Mouse (Mus musculus): ENCODE measurements at regions not wholly inside any gene's neighbourhood (a gene's known extent, or its start where the extent isn't known, plus 50 kb on each side); places are given as distances from the start of the nearest gene placed in this dataset.

DNA sequence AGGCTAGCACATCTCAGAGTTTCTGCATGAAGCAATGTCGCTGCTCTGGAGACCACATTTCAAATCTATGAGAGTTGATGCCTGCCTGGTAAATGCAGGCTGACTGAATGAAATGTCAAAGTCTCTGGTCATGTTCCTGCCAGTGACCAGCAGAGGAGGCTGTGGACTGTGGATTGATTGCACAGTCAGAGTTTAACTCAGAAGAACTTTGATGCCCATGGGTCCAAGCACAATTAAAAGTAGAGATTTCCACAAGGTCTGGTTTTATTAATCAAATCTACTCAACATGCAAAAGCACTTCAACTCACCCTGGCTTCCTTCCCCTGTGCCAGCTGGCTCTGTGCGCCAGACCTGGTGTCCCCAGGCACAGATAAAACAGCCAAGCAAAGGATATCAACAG lies 81.3 kb downstream of the Hsd17b3 start:
- DNase-seq (ENCODE audit: low spot score): no peak

DNA sequence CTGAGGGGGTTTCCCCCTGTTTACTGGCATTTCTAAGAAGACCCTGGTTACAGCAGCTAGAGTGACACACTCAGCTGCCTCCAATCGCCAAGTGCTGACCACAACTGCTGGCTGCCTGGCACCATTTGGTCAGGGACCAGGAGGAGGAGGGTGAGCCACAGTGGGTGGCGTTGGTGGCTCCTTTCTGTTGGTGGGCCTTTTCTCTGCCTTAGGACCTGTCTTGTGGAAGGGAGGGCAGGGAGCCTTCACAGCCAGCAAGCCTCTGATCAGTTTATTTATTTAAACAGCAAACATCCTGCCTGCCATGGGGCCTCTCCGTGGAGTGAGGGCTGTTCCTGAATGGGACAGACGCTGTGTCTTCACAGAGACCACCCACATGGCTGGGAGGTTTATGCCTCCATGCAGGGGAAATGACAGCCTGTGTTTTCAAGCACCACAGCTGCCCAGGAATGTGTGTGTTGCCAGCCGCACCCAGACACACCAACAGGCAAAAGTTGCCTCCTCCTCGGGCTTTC lies 86.0 kb downstream of the Hsd17b3 start:
- DNase-seq (ENCODE audit: low spot score): no peak

DNA sequence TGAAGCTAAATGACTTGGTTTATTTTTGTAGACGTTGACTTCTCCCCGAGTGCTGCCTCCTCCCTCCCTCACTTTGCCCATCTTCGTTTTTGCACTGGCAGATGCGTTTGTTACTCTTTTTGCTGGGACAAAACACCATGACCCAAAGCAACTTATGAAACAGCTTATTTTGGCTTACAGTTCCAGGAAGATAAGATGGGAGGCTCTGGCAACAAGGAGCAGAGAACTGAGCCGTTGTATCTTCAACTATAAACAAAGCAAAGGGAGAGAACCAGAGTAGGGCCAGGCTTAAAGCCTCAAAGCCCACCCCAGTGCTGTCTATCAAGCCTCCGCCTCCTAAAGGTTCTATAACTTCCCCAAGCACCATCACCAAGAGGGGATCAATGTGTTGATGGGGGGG lies 88.7 kb downstream of the Hsd17b3 start:
- no peak for DNase-seq (ENCODE audit: low spot score)

GRCm38 (mm10) chr13:63998647-63999046 lies 90.4 kb downstream of the Hsd17b3 start:
- DNase-seq (ENCODE audit: low spot score): no peak

DNA sequence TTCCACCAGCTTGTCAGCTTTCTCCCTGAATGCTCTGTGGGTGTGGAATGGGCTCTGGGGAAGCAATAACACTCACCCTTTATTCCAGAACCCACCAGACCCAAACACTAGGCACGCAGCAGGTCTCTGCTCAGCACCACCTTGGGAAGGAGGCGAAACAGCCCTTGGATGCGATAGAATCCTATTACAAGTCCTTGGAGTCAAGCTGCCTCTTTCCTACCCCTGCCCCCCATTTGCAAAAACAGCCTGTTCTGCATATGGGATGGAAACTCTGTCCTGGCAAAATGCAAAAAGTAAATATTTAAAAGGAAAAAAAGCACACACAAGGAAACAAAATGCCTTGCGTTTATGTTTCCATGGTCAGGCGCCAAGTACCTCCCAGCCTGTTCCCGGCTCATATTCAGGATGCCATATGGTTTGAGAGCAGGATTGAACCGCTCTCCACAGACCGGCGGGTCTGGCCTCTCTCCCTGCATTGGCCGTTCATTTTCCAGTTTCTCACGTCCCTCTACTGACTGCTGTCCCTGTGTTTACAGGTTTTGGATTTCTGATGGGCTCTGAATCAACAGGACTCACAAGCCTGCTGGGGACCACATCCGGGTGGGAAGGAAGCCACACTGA lies 95.1 kb downstream of the Hsd17b3 start:
- no peak for DNase-seq (ENCODE audit: low spot score)

DNA sequence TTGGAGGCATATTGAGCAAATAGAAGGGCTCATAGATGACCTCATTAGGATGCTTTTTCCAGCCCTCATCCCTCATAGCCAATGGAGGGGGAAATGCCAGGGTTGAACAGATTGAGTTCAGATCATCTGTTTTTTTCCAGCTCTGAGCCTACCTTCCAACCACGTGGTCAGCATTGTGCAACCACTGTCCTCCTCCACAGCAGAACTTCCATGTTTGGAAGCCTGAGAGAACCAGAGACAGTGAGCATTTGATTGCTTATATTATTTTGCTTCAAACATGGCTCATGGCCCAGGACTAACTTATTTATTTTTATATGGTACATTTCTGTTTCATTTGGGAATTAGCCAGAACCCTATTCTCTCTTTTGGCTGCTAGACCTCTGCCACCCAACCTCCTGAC lies 96.0 kb downstream of the Hsd17b3 start:
- no peak for DNase-seq (ENCODE audit: low spot score)

- DNase-seq (ENCODE audit: low spot score): no peak
Observed at GRCm38 (mm10) chr13:63990480-63990958, 98.5 kb downstream of the Hsd17b3 start.

- no peak for DNase-seq (ENCODE audit: low spot score)
Observed at GRCm38 (mm10) chr13:63989769-63990168, 99.3 kb downstream of the Hsd17b3 start.

- no peak for DNase-seq (ENCODE audit: low spot score)
Observed at GRCm38 (mm10) chr13:63988263-63988662, 100.8 kb downstream of the Hsd17b3 start.

GRCm38 (mm10) chr13:63986681-63987080 lies 102.3 kb downstream of the Hsd17b3 start:
- peak; percentile 5 for DNase-seq (ENCODE audit: low spot score)

DNA sequence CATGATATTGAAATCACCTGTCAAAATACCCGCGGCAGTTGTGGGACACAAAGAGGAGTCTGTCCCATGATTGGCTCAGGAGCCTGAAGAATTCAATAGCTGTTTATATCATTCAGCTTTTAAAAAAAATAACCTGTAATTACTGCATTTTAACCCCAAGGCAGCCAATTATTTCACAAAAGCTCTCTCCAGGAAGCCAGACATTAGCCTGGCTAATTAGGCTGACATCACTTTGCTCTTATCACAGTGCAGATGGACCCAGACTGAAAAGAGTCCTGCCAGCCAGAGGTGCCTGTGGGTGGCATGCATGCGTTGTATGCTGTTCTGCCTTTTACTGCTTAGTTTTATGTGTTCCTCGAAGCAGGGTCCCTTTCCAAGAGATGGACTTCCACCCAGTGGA lies 103.4 kb downstream of the Hsd17b3 start:
- DNase-seq (ENCODE audit: low spot score): no peak

DNA sequence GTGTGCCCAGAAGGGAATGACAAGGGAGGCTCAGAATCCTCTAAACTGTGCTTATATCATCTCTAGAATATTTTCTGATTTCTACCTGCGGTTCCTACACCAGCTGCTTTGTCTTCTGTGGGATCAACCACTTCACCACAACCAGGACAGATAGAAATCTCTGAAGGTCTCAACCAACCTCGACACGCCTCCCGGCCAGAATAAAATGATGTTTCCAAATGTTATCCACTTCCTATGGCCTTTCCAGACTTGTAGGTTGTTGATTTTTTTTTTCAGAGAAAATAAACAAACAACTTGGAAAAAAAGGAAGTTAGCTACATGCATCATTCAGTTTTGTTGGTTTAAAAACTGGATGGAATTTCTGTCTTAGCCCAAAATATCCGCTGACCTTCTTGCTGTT lies 103.9 kb downstream of the Hsd17b3 start:
- DNase-seq (ENCODE audit: low spot score): no peak

DNA sequence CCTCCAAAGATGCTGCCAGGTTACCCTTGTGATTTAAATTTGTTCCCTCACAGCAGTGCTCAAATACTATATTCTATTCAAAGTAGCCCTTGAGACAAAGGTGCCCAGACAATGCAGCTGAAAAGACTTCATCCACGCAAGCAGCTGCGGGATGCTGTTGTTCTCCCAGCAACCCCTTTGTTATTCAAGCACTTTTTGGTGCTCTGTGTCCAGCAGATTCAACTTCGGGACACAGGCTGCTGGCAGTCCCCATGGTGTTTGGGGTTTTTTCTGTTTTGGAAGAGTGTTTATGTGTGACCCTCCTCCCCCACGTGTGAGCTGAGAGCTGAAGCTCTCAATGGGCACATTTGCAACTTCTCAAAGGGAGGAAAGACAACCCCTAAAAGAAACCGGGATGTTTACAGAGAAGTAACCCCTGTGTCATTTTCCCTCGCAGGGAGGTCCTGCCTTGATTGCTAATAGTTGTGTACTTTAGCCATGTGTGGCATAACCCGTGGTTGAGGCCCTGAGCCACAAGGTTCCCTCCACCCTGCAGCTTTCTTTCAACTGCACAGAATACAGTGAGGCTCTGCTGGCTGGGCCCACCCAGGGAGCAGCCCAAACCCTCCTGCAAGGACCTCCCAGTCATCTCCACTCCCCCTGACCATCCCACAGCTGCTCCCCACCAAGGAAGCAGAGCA lies 108.9 kb downstream of the Hsd17b3 start:
- no peak for DNase-seq (ENCODE audit: low spot score)

GRCm38 (mm10) chr13:63979581-63979980 lies 109.4 kb downstream of the Hsd17b3 start:
- no peak for DNase-seq (ENCODE audit: low spot score)

DNA sequence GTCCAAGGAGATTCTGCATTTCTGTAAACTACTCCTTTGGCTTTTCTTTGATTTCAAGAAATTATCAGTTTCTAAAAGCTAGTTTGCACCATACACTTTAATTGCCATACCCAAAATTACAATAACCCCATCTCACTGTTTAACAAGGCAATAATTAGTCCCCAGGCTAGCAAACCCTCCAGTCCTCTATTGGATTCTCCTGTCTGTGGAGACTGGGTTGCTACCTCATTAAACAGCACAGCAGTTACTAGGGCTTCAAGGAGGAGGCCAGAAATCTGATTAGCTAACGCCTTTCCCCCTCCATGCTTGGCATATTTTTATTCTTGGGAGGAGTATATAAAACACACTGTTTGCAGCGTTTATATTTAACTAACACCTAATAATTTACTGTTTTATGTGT lies 119.1 kb downstream of the Hsd17b3 start:
- DNase-seq (ENCODE audit: low spot score): no peak

- DNase-seq (ENCODE audit: low spot score): no peak
Observed at GRCm38 (mm10) chr13:63968623-63969022, 120.4 kb downstream of the Hsd17b3 start.

DNA sequence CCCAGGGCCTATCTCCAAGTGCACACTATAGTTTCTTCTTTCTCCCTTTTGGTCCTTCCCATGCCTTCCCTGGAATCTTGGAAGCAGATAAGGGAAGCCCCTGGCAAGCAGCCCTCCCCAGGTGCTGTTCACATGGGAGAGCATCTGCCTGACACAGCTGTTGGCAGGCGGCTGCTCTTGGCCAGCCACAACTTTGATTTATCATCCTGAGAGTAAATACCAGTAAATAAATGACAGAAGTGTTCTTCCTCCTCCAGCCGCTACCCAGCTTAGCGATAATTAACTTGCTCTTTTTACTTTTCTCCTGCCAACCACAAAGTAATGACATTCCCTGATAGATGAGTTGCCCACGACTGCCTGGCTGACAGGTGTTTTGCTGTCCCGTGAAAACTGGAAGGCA lies 131.9 kb downstream of the Hsd17b3 start:
- DNase-seq (ENCODE audit: low spot score): no peak

- DNase-seq (ENCODE audit: low spot score): no peak
Observed at GRCm38 (mm10) chr13:63954305-63954704, 134.7 kb downstream of the Hsd17b3 start.

DNA sequence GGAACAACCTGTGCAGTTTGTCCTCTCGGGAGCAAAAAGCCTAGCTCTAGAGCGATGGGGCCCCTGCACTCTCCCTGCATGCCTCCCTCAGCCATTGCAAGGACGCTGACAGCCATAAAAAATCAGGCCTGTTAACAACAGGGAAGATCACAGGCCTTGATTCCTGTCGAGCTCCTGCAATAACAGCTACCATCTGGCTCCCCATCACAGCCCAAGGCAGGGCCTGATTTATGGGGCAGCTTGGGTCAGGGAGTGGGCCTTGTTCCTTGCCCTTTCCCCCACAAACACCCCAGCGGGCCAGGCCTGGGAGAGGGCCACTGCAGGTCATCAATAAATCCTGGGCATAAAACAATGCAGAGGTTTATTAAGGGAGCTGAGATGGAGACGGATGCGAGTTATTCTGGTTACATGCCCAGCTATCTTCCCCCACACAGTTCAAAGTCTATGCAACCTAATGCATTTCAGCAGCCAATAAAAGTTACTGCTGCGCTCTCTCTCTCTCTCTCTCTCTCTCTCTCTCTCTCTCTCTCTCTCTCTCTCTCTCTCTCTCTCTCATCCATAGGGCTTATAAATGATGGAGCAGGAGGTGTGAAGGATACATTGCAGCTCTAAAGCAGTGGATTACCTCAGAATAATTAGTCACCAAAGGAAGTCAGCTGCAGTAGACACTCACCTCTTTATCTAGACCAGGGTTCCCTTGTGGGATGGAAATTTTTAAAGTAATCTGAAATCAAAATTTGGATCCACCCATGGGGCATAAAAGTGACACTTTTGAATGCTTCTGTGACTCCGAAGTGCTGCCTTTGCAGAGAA lies 136.9 kb downstream of the Hsd17b3 start:
- DNase-seq (ENCODE audit: low spot score): no peak

GRCm38 (mm10) chr13:63951136-63951535 lies 136.1 kb downstream of the Ercc6l2 start:
- DNase-seq (ENCODE audit: low spot score): no peak
